Mouse (Mus musculus) embryonic stem cell, embryonic (primary cell): ENCODE measurements around the gene Gabrb1.

ENCODE experiments used
- CTCF ChIA-PET, 4 experiments: fragments of 300-600 bp in 2 of 4; fragments of 350-600 bp in 2 of 4; sonication (Branson Sonifier 250); formaldehyde crosslinking; loops; one replicate each; lab custom pipeline; 2022; ENCODE audit warnings: inconsistent platforms in 2 of 4; lab: Charles Lee
- POLR2A ChIA-PET, 4 experiments: fragments of 300-600 bp in 2 of 4; fragments of 350-600 bp in 2 of 4; sonication (Branson Sonifier 250); formaldehyde crosslinking; loops; one replicate each; lab custom pipeline; 2022; ENCODE audit warnings: antibody characterized with exemption in 4 of 4, inconsistent platforms in 1 of 4; lab: Charles Lee

The Gabrb1 gene

DNA sequence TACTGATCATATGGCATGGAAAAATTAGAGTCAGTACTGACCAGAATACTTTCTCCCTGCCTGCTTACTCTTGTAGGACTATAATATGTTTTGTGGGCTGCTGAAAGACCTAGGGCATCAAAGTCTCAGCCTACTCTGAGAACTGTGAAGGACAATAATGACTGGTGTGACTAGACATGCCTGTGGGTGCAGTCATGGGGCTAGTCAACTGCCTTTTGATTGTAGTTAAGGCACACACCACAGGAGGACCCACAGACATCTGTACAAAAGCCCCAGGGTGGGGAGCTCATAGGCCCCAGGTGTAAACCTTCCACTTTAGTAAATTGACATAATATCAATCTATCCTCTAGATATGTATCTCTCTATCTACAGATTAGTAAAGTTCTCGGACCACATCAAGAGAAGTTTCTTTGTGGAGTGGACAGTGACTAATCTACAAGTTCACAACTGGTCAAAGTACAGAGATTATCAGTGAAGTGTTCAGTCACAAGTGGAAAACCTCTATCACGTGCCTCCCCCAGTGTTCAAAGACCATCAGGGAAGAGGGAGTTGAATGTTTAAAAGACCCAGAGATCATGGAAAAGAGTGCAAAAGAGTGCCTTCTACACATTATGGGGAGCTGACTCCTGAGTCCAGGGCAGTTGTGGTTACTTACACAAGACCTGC, 123.7 kb downstream of the Gabrb1 start:
- ChIA-PET CTCF (no interaction called here), POLR2A (no interaction called here)

DNA sequence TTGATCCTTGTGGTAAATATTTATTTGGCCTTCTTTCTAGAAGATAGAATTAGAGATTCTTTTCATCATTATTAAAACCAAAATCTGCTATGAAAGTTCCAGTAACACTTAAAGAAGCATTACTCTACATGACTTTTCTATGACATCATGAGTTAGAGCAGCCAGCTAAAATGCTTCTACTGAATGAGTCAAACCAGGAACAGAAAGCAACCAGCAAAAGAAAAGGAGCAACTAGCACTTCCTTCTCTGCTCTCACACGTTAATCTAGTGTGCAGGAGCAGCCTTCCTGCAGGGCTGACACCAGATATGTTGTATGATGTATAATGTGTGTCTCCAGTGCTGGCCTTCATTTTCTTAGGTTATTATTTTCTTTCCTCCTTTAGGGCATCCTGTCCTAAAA, 164.9 kb downstream of the Gabrb1 start:
- POLR2A ChIA-PET: no interaction called here
- CTCF ChIA-PET: no interaction called here

DNA sequence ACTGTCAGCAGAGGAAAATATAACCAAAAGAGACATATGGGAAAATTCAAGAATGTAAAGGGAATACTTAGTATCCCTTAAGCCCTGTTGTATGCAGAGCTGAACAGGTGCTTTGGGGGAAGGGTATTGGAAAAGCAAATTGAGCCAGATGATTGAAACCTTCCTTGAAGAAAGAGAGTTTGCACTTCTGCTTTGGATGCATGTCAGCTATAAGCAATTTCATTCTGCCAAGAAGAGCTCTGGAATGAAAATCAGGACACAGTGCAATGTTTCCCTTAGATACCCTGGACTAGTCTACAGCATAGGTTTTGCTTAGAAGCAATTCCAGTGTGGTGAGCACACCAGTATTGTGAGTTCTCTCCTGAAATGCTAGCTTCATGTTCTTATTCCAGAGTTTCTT, 170.4 kb downstream of the Gabrb1 start:
- ChIA-PET POLR2A (no interaction called here), CTCF (no interaction called here)

DNA sequence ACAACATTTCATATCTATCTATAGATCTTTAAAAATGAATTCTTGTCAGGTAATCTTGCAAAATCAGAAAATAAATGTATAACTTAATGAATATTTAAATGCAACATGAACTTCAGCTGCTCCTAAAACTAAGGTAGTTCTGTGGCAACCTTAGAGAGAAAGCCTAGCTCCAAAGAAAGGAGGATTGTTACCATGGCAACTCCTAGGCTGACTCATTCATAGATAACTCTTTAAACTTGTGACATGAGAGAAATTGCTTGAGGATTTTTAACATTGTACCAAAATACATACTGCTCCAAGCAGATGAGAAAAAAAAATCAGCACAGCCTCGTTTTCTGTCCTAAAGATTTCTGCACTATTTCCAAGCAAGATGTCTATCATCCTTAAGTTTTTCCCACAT, 171.1 kb downstream of the Gabrb1 start:
- POLR2A ChIA-PET: no interaction called here
- CTCF ChIA-PET: no interaction called here

DNA sequence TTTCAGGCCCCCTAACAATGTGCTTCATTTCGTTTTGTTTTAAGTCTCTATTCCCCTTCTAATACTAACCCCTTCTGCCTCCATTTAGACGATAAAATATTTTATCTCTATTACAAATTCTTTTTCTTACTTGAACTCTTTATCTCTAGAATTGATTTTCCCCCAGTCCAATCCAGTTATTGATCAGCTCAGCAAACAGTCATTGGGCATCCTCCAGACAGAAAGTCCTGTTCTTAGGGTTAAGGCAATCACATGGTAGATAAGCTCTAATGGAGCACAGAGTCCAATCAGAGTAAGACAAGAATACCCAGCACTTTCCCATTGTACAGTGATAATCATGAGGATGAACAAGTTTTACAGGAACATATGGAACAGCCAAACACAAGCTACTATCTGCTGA, 172.4 kb downstream of the Gabrb1 start:
- POLR2A ChIA-PET: interaction anchor here in 1 of 4 experiments (0.6 kb wide), 1 partner anchor 727 kb away, joined by 3 read pairs; no protein-coding TSS in a partner anchor
- CTCF ChIA-PET: no interaction called here

DNA sequence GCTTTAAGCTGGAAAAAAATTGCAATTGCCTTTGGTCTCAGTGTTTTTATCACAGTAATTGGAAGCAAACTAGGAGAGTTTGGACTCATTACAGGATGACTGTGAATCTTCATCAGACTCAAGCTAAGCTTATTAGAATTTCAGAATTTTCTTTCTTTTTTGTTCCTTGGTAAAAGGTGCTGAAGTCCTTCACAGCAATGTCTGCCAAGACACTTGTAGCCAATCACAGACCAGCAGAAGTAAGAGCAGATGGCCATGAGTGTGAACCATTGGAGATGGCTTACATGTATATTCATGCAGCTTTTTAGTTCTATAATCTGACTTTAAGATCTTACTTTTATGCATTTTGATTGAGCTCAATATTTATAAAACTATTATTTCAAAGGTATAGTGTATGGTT, 184.3 kb downstream of the Gabrb1 start:
- POLR2A ChIA-PET: no interaction called here
- CTCF ChIA-PET: interaction anchor here in 1 of 4 experiments (0.5 kb wide), 1 partner anchor 119 kb away, joined by 6 read pairs; no protein-coding TSS in a partner anchor

DNA sequence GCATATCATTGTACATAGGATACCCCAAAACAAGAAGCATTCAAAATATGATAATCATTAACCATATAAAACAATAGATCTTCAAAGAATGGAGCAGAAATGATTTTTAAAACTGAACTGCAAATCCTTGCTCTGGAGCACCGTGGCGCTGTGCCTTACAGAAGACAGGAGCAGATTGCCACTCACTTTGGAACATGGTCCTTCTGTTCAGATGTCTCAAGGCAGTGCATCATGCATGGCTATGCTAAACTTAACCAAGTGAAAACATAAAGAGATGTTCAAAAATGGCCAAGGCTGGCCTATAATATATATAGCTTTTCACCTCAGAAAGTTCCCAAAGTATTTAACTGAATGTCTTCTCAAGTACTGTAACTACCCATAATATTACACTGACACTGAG, 240.3 kb downstream of the Gabrb1 start:
- ChIA-PET CTCF (no interaction called here), POLR2A (interaction anchor here in 1 of 4 experiments (0.6 kb wide), 1 partner anchor 425 kb away, joined by 3 read pairs; no protein-coding TSS in a partner anchor)

DNA sequence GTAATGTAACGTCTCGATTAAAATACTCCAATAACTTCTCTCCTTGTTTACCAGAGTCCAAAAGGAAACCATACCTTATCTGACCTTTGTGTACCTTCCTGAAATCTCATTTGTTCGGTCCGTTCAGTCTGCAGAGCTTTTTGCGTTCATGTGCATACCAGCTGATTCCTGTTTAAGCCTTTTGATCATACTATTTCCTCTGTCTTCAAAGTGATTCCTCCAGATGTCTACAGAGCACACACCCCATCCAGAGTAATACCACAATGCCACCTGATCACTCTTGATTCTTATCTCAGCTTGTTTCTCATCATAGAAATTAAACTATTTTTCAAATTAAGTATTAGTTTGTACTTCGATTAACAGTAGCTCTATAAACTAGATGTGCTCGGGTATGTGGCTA, 245.5 kb downstream of the Gabrb1 start:
- CTCF ChIA-PET: no interaction called here
- POLR2A ChIA-PET: interaction anchor here in 1 of 4 experiments (0.6 kb wide), 1 partner anchor 15 kb away, joined by 3 read pairs; no protein-coding TSS in a partner anchor

DNA sequence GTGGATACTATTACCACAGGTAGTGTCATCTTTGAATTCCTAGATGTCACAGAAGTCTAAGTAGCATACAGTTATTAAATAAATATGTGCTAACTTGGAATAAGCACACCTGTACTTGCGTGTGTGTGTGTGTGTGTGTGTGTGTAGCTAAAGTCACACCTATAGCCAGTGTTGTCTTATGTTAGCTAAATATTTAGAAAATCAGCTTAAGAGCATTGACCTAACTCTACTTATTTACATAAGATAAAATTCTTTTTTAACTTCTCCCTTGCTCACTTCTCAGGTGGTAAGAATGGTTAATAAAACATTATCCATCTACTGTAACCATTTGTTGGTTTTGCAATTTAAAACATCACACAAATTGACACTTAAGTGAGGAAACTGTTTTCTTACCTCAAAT, 256.1 kb downstream of the Gabrb1 start:
- POLR2A ChIA-PET: no interaction called here
- CTCF ChIA-PET: interaction anchor here in 2 of 4 experiments (0.5 to 0.9 kb wide), 2 partner anchors 35 to 56 kb away, joined by 3 read pairs; no protein-coding TSS in a partner anchor

DNA sequence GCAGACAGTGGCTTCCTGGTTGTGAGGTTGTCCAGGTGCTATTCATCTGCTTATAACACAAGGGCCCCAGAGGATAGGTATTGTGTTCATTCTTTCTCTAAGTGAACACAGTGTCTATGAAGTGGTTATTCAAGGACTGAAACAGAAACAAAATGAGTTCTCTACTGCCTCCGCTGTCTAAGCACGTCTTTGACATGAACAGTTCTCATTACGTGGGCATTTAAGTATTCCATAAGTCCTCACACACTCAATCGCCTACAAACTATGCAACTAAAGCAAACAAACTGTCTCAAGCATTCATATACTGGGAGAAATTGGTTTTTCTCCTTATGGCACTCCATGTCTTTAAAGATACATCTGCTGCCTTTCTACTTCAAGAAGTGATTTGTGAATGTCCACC, 257.8 kb downstream of the Gabrb1 start:
- ChIA-PET CTCF (no interaction called here), POLR2A (interaction anchor here in 1 of 4 experiments (0.6 kb wide), 1 partner anchor 322 kb away, joined by 6 read pairs; no protein-coding TSS in a partner anchor)

DNA sequence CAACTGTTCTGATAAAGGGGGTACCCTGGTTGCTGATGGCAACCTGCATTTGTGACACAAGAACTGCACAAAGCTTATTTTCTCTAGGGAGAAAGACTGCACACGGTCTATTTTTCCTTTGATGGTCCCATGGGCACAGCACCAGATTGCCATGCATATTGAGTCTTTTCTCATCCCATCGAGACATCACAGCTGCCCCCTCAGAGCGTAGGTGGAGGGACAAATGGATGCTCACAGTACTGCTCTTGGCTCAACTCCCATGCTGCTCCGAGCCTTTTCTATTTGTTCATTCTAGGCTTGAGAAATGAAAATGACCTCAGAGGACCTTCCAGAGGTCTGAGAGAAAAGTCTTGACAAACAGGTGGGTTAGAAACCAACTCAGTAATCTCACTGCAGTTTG, 259.3 kb downstream of the Gabrb1 start:
- CTCF ChIA-PET: no interaction called here
- POLR2A ChIA-PET: interaction anchor here in 1 of 4 experiments (0.6 kb wide), 1 partner anchor 187 kb away, joined by 4 read pairs; no protein-coding TSS in a partner anchor

DNA sequence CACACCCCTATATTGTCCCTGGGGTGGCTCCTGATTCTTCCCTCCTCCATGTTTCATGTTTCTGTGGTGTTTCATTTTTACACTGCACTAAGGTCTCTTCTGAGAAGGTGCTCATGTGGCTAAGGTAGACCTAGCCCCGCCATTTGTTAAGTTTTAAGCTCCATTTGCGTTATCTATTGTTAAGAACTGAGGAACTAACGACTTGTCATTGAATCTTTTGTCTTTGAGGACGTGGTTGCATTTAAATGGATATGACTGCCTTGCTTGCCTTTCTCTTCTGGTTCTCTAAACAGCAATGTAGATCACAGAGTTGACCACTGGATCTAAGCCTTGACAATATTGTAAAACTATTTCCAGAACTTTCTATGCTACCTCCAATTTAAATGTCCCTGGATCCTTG, 265.7 kb downstream of the Gabrb1 start:
- ChIA-PET CTCF (interaction anchor here in 1 of 4 experiments (0.5 kb wide), 1 partner anchor 257 kb away, joined by 3 read pairs; no protein-coding TSS in a partner anchor), POLR2A (no interaction called here)

DNA sequence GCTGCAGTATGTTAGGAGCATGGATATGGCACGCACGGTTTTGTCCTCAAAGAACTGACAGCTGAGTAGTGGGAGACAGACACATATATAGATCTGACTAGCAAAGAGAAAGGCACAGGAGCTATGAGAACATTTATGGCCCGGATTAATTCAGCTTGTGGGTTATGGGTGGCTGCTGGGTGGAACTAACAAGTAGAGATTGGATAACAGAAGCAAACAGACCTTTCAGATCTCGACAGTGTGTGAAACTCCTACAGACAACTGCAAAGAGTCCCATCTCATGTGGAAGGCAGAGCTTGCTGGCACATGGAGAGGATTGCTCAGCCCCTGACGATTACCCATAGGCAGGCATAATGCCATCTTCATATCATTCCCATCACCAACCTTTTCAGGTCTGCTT, 268.4 kb downstream of the Gabrb1 start:
- POLR2A ChIA-PET: no interaction called here
- CTCF ChIA-PET: no interaction called here

DNA sequence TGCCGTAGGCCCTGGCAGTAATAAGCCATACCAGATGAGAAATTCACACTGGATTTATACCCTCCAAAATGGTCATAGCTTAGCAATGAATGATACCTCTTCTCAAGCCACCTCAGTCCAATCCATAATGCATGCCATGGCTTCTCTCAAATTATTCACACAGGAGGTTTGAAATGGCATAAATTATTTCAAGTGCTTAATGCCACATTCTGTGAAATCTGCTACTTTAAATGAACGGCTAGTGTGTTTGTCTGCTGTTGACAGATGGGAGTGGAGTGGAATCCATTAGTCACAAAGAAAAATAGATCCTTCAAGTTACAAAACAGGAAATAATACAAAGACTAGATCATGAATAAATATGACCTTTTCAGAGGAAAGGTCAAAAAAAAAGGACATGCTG, 272.1 kb downstream of the Gabrb1 start:
- POLR2A ChIA-PET: interaction anchor here in 1 of 4 experiments (0.6 kb wide), 1 partner anchor 88 kb away, joined by 3 read pairs; no protein-coding TSS in a partner anchor
- CTCF ChIA-PET: no interaction called here

DNA sequence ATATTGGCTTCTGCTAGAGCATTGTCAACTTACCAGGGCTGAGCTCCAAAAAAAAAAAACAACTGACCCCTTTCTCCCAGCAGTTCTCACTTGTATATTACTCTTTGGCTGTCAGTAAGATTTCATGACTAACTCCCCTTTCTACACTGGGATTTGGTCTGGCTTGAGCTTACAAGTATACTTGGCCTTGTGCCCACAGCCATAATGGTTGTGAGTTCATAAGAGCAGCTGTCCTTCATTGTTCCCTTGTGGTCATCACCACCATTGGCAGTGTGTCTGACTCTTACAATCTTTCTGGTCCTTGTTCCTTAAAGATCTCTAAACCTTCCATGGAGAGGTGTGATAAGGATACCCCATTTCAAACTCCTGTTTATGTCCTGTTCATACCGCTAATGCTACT, 293.5 kb downstream of the Gabrb1 start:
- ChIA-PET CTCF (no interaction called here), POLR2A (no interaction called here)

DNA sequence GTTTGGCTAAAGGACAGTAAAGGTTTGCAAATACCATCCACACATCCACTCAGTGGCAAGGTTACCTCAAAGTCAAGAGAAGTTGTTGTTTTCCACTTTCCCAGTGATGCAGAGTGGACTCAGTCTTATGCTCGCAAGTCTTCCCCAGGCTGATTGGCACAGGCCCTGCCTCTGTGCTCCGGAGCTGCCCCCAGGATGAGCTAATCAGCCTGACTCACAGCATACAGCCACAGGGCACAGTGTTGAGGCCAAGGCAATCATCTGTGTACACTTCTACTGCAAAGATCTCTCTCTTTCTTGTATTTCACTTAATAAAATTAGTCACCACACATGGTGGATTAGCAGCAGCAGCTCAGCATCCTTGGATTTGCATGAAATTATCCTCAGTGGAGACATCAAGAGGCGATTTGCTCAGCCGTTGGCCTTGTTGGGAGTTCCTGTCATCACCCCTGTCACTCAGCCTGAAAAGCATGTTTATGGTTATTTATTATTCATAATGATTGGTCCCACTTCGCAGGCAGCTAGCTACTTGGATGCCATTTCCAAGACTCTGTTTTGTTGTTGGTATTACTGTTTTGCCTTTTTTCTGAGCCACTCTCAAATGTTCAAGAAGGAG, 297.3 kb downstream of the Gabrb1 start:
- CTCF ChIA-PET: no interaction called here
- POLR2A ChIA-PET: no interaction called here

DNA sequence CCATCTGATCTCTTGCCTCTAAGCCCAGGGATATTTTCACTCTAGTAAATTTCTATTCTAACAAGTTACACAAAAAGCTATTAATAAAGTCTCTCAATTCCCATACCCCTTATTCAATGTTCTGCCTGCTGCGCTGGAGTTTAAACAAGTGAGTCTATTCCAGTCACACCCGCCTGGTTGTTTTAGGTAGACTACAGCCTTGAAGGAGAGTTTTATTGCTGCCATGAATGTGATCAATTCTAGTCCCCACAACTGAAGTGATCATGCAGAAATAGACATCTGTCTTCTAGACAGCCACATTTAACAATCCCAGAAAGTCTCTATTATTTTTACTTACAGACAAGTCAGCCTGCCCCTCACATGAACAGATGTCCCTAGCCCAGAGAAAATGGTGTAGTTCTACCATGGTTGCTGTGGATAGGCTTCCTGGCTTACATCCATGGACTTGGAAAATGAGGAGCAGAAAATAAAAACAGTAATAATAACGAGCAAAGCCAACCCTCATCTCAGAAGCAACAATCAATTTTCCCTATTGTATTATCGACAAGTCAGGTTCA, 307.0 kb downstream of the Gabrb1 start:
- ChIA-PET CTCF (no interaction called here), POLR2A (no interaction called here)

DNA sequence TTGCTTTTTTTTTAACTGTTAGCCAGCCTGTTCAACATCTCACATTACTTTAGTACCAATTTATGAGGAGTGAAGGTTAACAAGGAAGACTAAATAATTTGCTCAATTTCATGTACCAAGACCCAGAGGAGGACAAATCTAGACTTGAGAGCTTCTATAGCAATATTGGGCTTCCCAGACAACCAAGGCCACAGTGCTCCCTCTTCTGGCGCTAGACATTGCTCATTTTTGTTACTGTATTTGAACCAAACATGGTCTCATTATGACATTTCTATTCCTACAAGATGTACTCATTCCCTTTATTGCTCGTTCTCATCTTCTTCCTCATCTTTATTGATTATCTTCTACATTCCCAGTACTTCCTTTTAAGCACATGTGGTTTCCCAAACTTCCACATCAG, 307.6 kb downstream of the Gabrb1 start:
- POLR2A ChIA-PET: no interaction called here
- CTCF ChIA-PET: no interaction called here

DNA sequence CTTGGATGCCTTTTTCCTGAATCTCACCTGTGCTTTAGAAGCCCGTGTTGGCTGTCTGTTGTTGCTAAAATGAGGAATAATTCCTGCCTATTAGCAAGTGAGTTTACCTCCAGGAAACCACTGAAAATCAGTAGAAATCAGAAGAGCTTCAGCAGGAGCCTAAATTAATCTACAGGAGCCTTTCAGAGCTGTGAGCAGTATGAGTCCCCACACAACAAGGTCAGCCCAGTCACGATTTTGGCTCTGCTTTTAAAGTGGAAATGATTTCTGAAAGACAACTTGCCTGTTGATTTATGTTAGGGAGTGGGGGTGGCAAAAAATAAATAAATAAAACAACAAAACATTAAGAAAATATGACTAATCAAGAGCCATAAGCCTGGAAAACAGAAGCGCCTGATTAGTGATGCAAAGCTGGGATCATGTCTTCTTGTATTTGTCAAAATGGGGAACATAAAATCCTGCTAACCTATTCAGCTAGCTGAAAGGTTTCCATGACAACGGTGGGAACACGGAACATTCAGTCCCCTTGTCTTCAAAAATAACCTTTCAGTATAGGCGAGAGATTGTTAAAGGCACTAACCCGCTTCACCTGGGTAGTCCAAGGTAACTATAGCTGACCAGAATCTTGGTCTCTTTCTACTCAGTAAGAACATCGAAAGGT, 312.4 kb downstream of the Gabrb1 start:
- ChIA-PET POLR2A (no interaction called here), CTCF (no interaction called here)

DNA sequence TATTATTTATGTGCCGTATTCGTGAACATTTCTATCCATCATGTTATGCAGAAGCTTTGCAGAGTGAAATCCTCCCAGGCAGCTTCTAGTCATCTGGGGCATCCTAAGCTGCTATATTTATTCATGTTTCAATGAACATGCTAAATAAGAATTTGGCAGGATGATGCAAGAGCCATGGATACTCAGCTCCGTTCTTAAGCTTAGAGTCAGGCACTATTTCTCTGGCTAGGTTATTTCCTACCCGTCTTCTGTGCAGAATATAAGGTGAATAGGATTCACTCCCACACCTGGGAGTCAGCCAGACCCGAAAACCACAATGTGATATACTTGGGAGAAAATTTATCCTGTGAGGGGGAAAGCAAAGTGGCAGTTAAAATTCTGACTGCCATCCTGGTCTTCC, 314.9 kb downstream of the Gabrb1 start:
- CTCF ChIA-PET: no interaction called here
- POLR2A ChIA-PET: interaction anchor here in 1 of 4 experiments (0.5 kb wide), 1 partner anchor 14 kb away, joined by 3 read pairs; no protein-coding TSS in a partner anchor
